Mouse (Mus musculus): ENCODE results near the gene Als2cl.

- TF ChIP-seq TAL1 (IDR thresholded peaks at IDR 0.05; ENCODE audit: low read length), result no peak
- TF ChIP-seq GATA1 (IDR thresholded peaks at IDR 0.05; ENCODE audit: low read length), result no peak
Observed at GRCm38 (mm10) chr9:110858523-110858922, 21.1 kb upstream of the Als2cl start.
